Mouse (Mus musculus): ENCODE measurements around the gene Lrmda. TPM values are rescaled to one million over a fixed set of nuclear protein-coding genes. Genes with fewer than 3 reads are reported as not detected.
A peak's percentile ranks its signal among the peaks of the same experiment; 100 is the strongest.

Gene Lrmda
- polyA plus RNA-seq, 1 experiment from 2014 or later: 0.53 TPM

DNA sequence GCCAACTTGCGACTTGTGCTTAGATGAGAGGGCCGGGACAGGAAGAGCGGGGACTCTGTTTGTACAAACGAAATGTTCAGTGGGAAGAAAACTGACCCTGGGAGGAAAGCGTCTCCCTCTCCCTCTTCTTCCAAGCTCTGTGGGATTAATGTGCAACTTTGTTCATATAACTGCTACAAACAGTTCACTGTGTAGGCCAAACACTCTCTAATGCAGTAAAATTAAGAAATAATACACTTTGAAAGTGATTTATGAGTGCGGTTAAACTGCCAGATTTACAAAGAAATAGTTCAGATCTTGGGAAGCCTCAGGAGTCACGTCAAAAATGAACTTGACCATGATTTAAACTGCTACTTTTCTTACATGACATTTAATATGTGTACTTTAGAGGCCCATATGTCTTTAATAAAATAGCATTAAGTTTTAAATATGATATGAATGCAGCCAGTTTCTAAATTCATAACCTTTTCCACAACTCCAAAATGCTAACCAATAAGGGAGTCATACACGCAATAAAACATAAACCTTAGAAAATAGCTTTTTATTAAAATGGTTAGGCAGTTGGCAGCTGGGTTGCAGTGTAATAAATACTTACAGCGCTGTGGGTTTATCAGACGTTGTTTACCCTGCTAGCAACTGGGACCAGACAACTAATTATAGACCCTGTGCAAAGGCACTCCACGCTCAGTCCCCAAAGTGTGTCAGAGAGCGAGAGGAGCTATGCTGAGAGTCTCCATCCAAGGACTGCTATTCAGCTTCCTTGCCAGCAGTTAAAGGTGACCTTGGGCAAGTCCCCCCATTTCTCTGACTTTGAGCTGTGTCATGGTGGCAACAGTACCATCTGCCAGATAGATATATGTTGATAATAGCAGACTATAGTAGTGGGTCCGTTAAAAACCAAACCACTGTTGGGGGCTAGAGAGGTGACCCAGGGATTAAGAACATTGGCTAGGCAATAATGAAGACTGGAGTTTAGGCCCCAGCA lies 590.0 kb downstream of the Lrmda start:
- ATAC-seq (ENCODE audit: low FRiP score, low TSS enrichment): peak; percentile 71; the same call in 1 of the 2 replicates
- Histone ChIP-seq H3K9ac (ENCODE audit: low read depth, low read length) (no peak overlapping the region), H3K4me1 (ENCODE audit: control insufficient read depth, insufficient read depth, low read length) (peaks cover 9% of the 10 kb centered on the region; the same call in 1 of the 2 replicates), H3K4me2 (replicated peaks; ENCODE audit: low read depth, low read length) (no peak overlapping the region), H3K9me3 (ENCODE audit: control insufficient read depth, low read length) (no peaks in the 10 kb centered on the region), H3K27ac (ENCODE audit: low read depth, low read length) (peak overlapping the region; percentile 67; the same call in 1 of the 2 replicates), H3K4me3 (ENCODE audit: low read length) (no peak overlapping the region), H3K36me3 (ENCODE audit: control insufficient read depth, insufficient read depth, low read length) (no peaks in the 10 kb centered on the region), H3K27me3 (ENCODE audit: control insufficient read depth, insufficient read depth, low read length) (no peaks in the 10 kb centered on the region)
- WGBS: 40% methylated on average over 13 of the region's 13 CpGs

DNA sequence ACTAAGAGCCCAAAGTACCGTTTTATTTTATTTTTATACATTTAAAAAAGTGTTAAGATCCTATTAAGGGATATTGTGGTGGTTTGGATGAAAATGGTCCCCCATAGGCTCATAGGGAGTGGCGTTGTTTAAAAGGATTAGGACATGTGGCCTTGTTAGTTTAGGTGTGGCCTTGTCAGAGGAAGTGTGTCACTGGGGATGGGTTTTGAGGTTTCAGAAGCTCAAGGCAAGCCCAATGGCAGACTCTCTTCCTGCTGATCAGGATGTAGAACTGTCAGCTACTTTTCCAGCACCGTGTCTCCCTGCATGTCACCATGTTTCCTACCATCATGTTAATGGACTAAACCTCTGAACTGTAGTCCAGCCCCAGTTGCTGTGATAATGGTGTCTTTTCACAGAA lies 591.5 kb downstream of the Lrmda start:
- H3K4me1 ChIP-seq (ENCODE audit: control insufficient read depth, insufficient read depth, low read length): peaks cover 9% of the 10 kb centered on the region; the same call in 1 of the 2 replicates
- H3K4me2 ChIP-seq (replicated peaks; ENCODE audit: low read depth, low read length): no peak overlapping the region
- H3K27me3 ChIP-seq (ENCODE audit: control insufficient read depth, insufficient read depth, low read length): no peaks in the 10 kb centered on the region
- no peak for ATAC-seq (ENCODE audit: low FRiP score, low TSS enrichment)
- H3K9ac ChIP-seq (ENCODE audit: low read depth, low read length): no peak overlapping the region
- H3K36me3 ChIP-seq (ENCODE audit: control insufficient read depth, insufficient read depth, low read length): no peaks in the 10 kb centered on the region
- H3K9me3 ChIP-seq (ENCODE audit: control insufficient read depth, low read length): no peaks in the 10 kb centered on the region
- H3K27ac ChIP-seq (ENCODE audit: low read depth, low read length): no peak overlapping the region
- H3K4me3 ChIP-seq (ENCODE audit: low read length): no peak overlapping the region
- 88% methylated on average over 3 of the region's 3 CpGs for WGBS

DNA sequence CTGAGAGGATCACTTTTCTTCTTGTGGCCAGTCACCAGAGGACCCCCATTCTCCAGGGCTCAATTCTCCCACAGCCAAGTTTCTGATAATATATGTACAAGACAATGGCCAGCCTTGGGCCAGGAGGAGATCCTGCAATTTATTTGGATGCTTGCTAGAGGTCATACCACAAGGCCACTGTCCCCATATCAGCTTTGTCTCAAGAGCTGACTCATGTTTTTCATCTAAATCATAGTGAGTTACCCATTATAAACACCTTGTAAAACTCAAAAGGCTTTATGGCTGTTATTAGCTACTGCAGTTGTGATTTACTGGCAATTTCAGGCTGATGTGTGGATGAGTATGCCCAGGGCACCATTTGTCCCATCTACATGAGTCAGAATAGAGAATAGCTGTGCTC lies 600.7 kb downstream of the Lrmda start:
- ATAC-seq (ENCODE audit: low FRiP score, low TSS enrichment): no peak
- no peaks in the 10 kb centered on the region for H3K36me3 ChIP-seq (ENCODE audit: control insufficient read depth, insufficient read depth, low read length)
- no peak overlapping the region for H3K4me2 ChIP-seq (replicated peaks; ENCODE audit: low read depth, low read length)
- no peaks in the 10 kb centered on the region for H3K27me3 ChIP-seq (ENCODE audit: control insufficient read depth, insufficient read depth, low read length)
- no peak overlapping the region for H3K27ac ChIP-seq (ENCODE audit: low read depth, low read length)
- no peak overlapping the region for H3K4me3 ChIP-seq (ENCODE audit: low read length)
- no peak overlapping the region for H3K9ac ChIP-seq (ENCODE audit: low read depth, low read length)
- no peaks in the 10 kb centered on the region for H3K4me1 ChIP-seq (ENCODE audit: control insufficient read depth, insufficient read depth, low read length)
- H3K9me3 ChIP-seq (ENCODE audit: control insufficient read depth, low read length): no peaks in the 10 kb centered on the region

- Histone ChIP-seq H3K27ac (ENCODE audit: low read depth, low read length) (no peak overlapping the region), H3K9ac (ENCODE audit: low read depth, low read length) (no peak overlapping the region), H3K9me3 (ENCODE audit: control insufficient read depth, low read length) (no peaks in the 10 kb centered on the region), H3K36me3 (ENCODE audit: control insufficient read depth, insufficient read depth, low read length) (no peaks in the 10 kb centered on the region), H3K27me3 (ENCODE audit: control insufficient read depth, insufficient read depth, low read length) (no peaks in the 10 kb centered on the region), H3K4me1 (ENCODE audit: control insufficient read depth, insufficient read depth, low read length) (no peaks in the 10 kb centered on the region), H3K4me3 (ENCODE audit: low read length) (no peak overlapping the region), H3K4me2 (replicated peaks; ENCODE audit: low read depth, low read length) (no peak overlapping the region)
- WGBS: 89% methylated on average over 3 of the region's 3 CpGs
- ATAC-seq (ENCODE audit: low FRiP score, low TSS enrichment): no peak
Observed at GRCm38 (mm10) chr14:22621941-22622340, 602.4 kb downstream of the Lrmda start.

DNA sequence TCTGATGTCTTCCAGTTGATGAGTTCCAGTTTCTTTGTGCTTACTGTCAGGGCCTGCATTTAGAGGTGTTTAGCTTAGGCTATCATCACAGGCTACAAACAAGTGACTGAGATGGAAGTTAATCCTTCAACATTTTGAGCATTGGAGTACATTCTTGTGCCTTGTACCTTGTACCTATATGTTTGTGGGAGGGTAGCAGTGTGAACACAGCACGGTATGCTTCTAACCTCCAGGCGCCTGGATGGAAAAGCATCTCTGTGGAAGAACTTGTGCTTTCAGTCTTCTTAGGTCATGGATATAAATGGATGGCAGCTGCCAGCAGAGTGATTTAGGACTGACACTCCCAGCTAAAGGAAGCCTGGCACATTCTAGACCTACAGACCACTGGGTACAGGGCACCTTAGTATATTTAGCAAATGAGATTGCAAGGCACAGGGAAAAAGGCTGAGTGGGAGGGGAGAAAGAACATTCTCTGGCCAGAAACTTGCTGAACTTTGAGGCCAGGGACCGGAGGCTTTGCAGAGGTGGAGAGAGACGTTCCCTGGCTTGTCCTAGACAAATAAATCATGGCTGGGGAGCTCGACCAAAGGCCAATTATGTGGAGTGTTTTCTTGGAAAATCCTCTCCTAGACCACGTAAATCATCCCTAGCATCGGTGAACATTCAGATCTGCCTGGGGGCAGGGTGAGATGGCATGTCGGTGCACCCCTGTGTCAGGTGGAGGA lies 607.8 kb downstream of the Lrmda start:
- Histone ChIP-seq H3K4me2 (replicated peaks; ENCODE audit: low read depth, low read length) (no peak overlapping the region), H3K4me3 (ENCODE audit: low read length) (no peak overlapping the region), H3K36me3 (ENCODE audit: control insufficient read depth, insufficient read depth, low read length) (no peaks in the 10 kb centered on the region), H3K9me3 (ENCODE audit: control insufficient read depth, low read length) (no peaks in the 10 kb centered on the region), H3K27me3 (ENCODE audit: control insufficient read depth, insufficient read depth, low read length) (no peaks in the 10 kb centered on the region), H3K27ac (ENCODE audit: low read depth, low read length) (0 out of 2 replicates have a peak overlapping the region, but pooled peaks have one; percentile 37), H3K9ac (ENCODE audit: low read depth, low read length) (no peak overlapping the region), H3K4me1 (ENCODE audit: control insufficient read depth, insufficient read depth, low read length) (peaks cover 9% of the 10 kb centered on the region; the same call in 1 of the 2 replicates)
- 25% methylated on average over 8 of the region's 8 CpGs for WGBS
- ATAC-seq (ENCODE audit: low FRiP score, low TSS enrichment): peak; percentile 79

DNA sequence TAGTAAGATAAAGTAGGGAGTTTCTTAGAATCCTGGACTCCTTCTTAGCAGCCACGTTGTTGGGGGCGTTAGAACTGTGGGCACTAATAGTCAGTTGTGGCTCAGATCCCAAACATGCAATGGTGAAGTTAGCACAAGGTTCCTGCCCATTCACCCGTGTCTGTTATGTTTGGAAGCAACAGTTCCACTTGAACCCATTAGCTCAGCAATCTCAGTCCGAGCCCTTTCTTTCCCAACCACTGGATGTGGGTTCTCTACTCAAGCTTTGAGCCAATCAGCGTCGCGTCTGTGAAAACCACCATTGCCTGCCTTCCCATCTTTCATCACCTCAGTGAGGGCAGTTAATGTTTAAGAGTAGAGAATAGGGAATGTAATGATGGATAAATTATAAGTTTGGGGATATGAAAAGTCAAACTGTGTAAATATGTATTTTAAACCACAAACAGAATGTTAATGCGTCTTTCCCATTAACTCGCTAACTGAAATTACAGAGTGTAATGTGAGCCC lies 610.9 kb downstream of the Lrmda start:
- Histone ChIP-seq H3K4me1 (ENCODE audit: control insufficient read depth, insufficient read depth, low read length) (peaks cover 9% of the 10 kb centered on the region; the same call in 1 of the 2 replicates), H3K9me3 (ENCODE audit: control insufficient read depth, low read length) (no peaks in the 10 kb centered on the region), H3K27ac (ENCODE audit: low read depth, low read length) (no peak overlapping the region), H3K4me3 (ENCODE audit: low read length) (no peak overlapping the region), H3K27me3 (ENCODE audit: control insufficient read depth, insufficient read depth, low read length) (no peaks in the 10 kb centered on the region), H3K9ac (ENCODE audit: low read depth, low read length) (no peak overlapping the region), H3K36me3 (ENCODE audit: control insufficient read depth, insufficient read depth, low read length) (no peaks in the 10 kb centered on the region), H3K4me2 (replicated peaks; ENCODE audit: low read depth, low read length) (no peak overlapping the region)
- ATAC-seq (ENCODE audit: low FRiP score, low TSS enrichment): no peak
- WGBS: 86% methylated on average over 9 of the region's 9 CpGs

DNA sequence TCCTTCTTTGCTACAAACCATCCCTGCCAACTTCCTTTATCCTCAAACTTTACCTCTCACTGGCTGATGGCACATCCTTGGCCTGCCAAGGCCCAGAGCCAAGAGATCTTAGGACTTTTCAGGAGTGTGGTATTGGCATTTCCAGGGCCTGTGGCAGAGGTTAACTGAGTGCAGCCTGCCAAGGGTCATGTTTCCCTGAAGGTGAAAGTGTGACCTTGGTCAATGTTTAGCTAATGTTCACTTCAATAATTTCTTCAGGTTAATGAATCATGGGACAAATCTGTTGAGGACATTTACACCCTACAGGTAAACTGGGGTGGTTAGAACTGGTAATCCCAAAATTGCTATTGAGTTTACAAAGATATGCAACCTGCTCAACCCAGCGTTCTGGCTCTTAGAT lies 614.1 kb downstream of the Lrmda start:
- 56% methylated on average over 1 of the region's 1 CpGs for WGBS
- no peak for ATAC-seq (ENCODE audit: low FRiP score, low TSS enrichment)
- H3K9ac ChIP-seq (ENCODE audit: low read depth, low read length): no peak overlapping the region
- no peaks in the 10 kb centered on the region for H3K4me1 ChIP-seq (ENCODE audit: control insufficient read depth, insufficient read depth, low read length)
- H3K36me3 ChIP-seq (ENCODE audit: control insufficient read depth, insufficient read depth, low read length): no peaks in the 10 kb centered on the region
- no peak overlapping the region for H3K4me3 ChIP-seq (ENCODE audit: low read length)
- no peak overlapping the region for H3K4me2 ChIP-seq (replicated peaks; ENCODE audit: low read depth, low read length)
- H3K27me3 ChIP-seq (ENCODE audit: control insufficient read depth, insufficient read depth, low read length): no peaks in the 10 kb centered on the region
- no peak overlapping the region for H3K27ac ChIP-seq (ENCODE audit: low read depth, low read length)
- no peaks in the 10 kb centered on the region for H3K9me3 ChIP-seq (ENCODE audit: control insufficient read depth, low read length)

DNA sequence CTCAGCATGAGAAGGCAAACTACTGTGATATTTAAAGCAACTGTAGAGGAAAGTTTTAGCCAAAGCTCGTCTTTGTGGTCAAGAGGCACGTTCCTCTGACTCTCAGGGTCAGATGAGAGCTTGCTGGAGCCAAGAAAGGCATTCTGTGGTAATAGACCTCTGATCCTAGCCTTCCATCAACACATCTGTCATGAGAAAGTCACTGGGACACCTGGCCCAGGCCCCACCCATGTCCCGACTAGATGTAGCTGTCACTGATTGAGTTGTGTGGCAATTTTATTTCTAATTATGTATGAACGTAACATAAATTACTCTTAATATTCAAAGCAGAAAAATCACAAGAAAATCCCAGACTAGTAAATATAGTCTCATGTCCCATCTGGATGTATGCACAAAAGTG lies 624.0 kb downstream of the Lrmda start:
- ATAC-seq (ENCODE audit: low FRiP score, low TSS enrichment): no peak
- H3K27ac ChIP-seq (ENCODE audit: low read depth, low read length): no peak overlapping the region
- no peak overlapping the region for H3K4me2 ChIP-seq (replicated peaks; ENCODE audit: low read depth, low read length)
- H3K4me3 ChIP-seq (ENCODE audit: low read length): no peak overlapping the region
- no peak overlapping the region for H3K9ac ChIP-seq (ENCODE audit: low read depth, low read length)
- peaks cover 6% of the 10 kb centered on the region; the same call in 1 of the 2 replicates for H3K4me1 ChIP-seq (ENCODE audit: control insufficient read depth, insufficient read depth, low read length)
- no peaks in the 10 kb centered on the region for H3K36me3 ChIP-seq (ENCODE audit: control insufficient read depth, insufficient read depth, low read length)
- 68% methylated on average over 4 of the region's 4 CpGs for WGBS
- no peaks in the 10 kb centered on the region for H3K27me3 ChIP-seq (ENCODE audit: control insufficient read depth, insufficient read depth, low read length)
- H3K9me3 ChIP-seq (ENCODE audit: control insufficient read depth, low read length): no peaks in the 10 kb centered on the region

Data from kidney, embryonic 14.5 days (tissue).